Mouse (Mus musculus) heart, embryonic 13.5 days (tissue): ENCODE data around the gene Armt1. TPM values are rescaled to one million over a fixed set of nuclear protein-coding genes. Genes with fewer than 3 reads are reported as not detected.

Experiments used
- ATAC-seq: fragments of 200-750 bp; cut with Nextera tagmentation; 2 replicates; pipeline ENCODE4 v1.8.0; 2017; ENCODE audit warnings: moderate TSS enrichment; ENCODE audit not compliant: insufficient number of reproducible peaks, low FRiP score, low TSS enrichment; ENCODE audit errors: extremely low read depth
- H3K27ac ChIP-seq: fragments of 300-500 bp; sonication (generic); replicated peaks from 2 replicates; pipeline ENCODE4 v1.5.1; 2015; ENCODE audit warnings: moderate library complexity, mild to moderate bottlenecking, inconsistent platforms
- H3K27me3 ChIP-seq: fragments of 300-500 bp; sonication (generic); replicated peaks from 2 replicates; pipeline ENCODE4 v1.6.1; 2015; ENCODE audit warnings: mild to moderate bottlenecking, inconsistent platforms
- H3K36me3 ChIP-seq: fragments of 300-500 bp; sonication (generic); 2 replicates; pipeline ENCODE4 v1.6.1; 2015; ENCODE audit warnings: mild to moderate bottlenecking, inconsistent platforms
- H3K4me1 ChIP-seq: fragments of 300-500 bp; sonication (generic); 2 replicates; pipeline ENCODE4 v1.6.1; 2015; ENCODE audit warnings: inconsistent platforms
- H3K4me2 ChIP-seq: fragments of 300-500 bp; sonication (generic); 2 replicates; pipeline ENCODE4 v1.6.1; 2015; ENCODE audit warnings: inconsistent platforms, mild to moderate bottlenecking, moderate library complexity
- H3K4me3 ChIP-seq: fragments of 300-500 bp; sonication (generic); 2 replicates; pipeline ENCODE4 v1.5.1; 2015; ENCODE audit warnings: moderate library complexity, mild to moderate bottlenecking, inconsistent platforms
- H3K9ac ChIP-seq: fragments of 300-500 bp; sonication (generic); 2 replicates; pipeline ENCODE4 v1.6.1; 2015; ENCODE audit warnings: inconsistent platforms, mild to moderate bottlenecking, moderate library complexity
- H3K9me3 ChIP-seq: fragments of 300-500 bp; sonication (generic); 2 replicates; pipeline ENCODE4 v1.6.1; 2016; ENCODE audit warnings: inconsistent platforms
- WGBS: fragments of 180-500 bp; shearing (Covaris S2); methylation state at CpG from one replicate; pipeline ENCODE4 v1.1.7; 2015; ENCODE audit warnings: mixed read lengths; 5-methylcytosine and 5-hydroxymethylcytosine counted together
- polyA plus RNA-seq: library from polyadenylated mRNA; unstranded; fragments of >200 nt; fragmentation: Nextera tagmentation; extraction: Ambion mirVana; gene quantifications from 2 replicates; pipeline ENCODE4 v1.2.1, GENCODE M21; 2015

Armt1 gene
- 15.2 and 15.7 TPM in 2 replicates for polyA plus RNA-seq

- peak within 1 kb of the TSS; percentile 91 for H3K9ac ChIP-seq
- peak within 1 kb of the TSS; percentile 94 for H3K27ac ChIP-seq
- peaks cover 39% of the 10 kb centered on the region for H3K36me3 ChIP-seq
- ATAC-seq: peak; percentile 93
- H3K4me2 ChIP-seq: peak within 1 kb of the TSS; percentile 81
- H3K4me3 ChIP-seq: peak within 1 kb of the TSS; percentile 84
- no peaks in the 10 kb centered on the region for H3K27me3 ChIP-seq
- under 1% methylated on average over 64 of the region's 75 CpGs for WGBS
- peaks cover 31% of the 10 kb centered on the region for H3K4me1 ChIP-seq
- H3K9me3 ChIP-seq: no peaks in the 10 kb centered on the region
Observed at GRCm38 (mm10) chr10:4432123-4432931, at the start of gene Armt1, which contains the start of gene Rmnd1. Gene Armt1, plus strand, starts transcription at chr10:4432467. Gene Rmnd1, minus strand, starts transcription at chr10:4432388.

- no peaks in the 10 kb centered on the region for H3K9me3 ChIP-seq
- H3K4me2 ChIP-seq: no peak overlapping the region
- no peak overlapping the region for H3K4me3 ChIP-seq
- WGBS: 88% methylated on average over 7 of the region's 7 CpGs
- H3K27ac ChIP-seq: no peak overlapping the region
- no peak for ATAC-seq
- no peak overlapping the region for H3K9ac ChIP-seq
- no peaks in the 10 kb centered on the region for H3K27me3 ChIP-seq
- H3K4me1 ChIP-seq: peaks cover 47% of the 10 kb centered on the region
- no peaks in the 10 kb centered on the region for H3K36me3 ChIP-seq
Observed at GRCm38 (mm10) chr10:4384244-4384643, 48.0 kb upstream of the Armt1 start.

GRCm38 (mm10) chr10:4386609-4387591 lies 45.4 kb upstream of the Armt1 start:
- Histone ChIP-seq H3K9me3 (no peaks in the 10 kb centered on the region), H3K9ac (peak overlapping the region; percentile 100), H3K27ac (peak overlapping the region; percentile 100), H3K4me1 (peaks cover 69% of the 10 kb centered on the region), H3K27me3 (no peaks in the 10 kb centered on the region), H3K4me2 (peak overlapping the region; percentile 96), H3K36me3 (no peaks in the 10 kb centered on the region), H3K4me3 (peak overlapping the region; percentile 91)
- WGBS: under 1% methylated on average over 63 of the region's 133 CpGs
- peak; percentile 91 for ATAC-seq

GRCm38 (mm10) chr10:4387701-4388383 lies 44.4 kb upstream of the Armt1 start, which contains the start of gene Zbtb2:
Gene Zbtb2, minus strand, starts transcription at chr10:4388108.
- H3K9ac ChIP-seq: peak within 1 kb of the TSS; percentile 100
- ATAC-seq: 0 out of 2 replicates have a peak, but pooled peaks have one; percentile 3
- H3K27ac ChIP-seq: peak within 1 kb of the TSS; percentile 100
- H3K9me3 ChIP-seq: no peaks in the 10 kb centered on the region
- under 1% methylated on average over 45 of the region's 87 CpGs for WGBS
- H3K36me3 ChIP-seq: peaks cover 7% of the 10 kb centered on the region
- peaks cover 68% of the 10 kb centered on the region for H3K4me1 ChIP-seq
- peak within 1 kb of the TSS; percentile 96 for H3K4me2 ChIP-seq
- no peaks in the 10 kb centered on the region for H3K27me3 ChIP-seq
- H3K4me3 ChIP-seq: peak within 1 kb of the TSS; percentile 91

GRCm38 (mm10) chr10:4388384-4388745 lies 43.9 kb upstream of the Armt1 start:
- Histone ChIP-seq H3K27ac (peak overlapping the region; percentile 100), H3K9ac (peak overlapping the region; percentile 100), H3K36me3 (peaks cover 12% of the 10 kb centered on the region), H3K4me3 (peak overlapping the region; percentile 91), H3K9me3 (no peaks in the 10 kb centered on the region), H3K4me1 (peaks cover 65% of the 10 kb centered on the region), H3K4me2 (peak overlapping the region; percentile 96), H3K27me3 (no peaks in the 10 kb centered on the region)
- no peak for ATAC-seq
- WGBS: under 1% methylated on average over 19 of the region's 19 CpGs

- Histone ChIP-seq H3K27me3 (no peaks in the 10 kb centered on the region), H3K9ac (peak overlapping the region; percentile 100), H3K4me2 (peak overlapping the region; percentile 96), H3K4me1 (peaks cover 63% of the 10 kb centered on the region), H3K36me3 (peaks cover 17% of the 10 kb centered on the region), H3K27ac (peak overlapping the region; percentile 100), H3K4me3 (peak overlapping the region; percentile 91), H3K9me3 (no peaks in the 10 kb centered on the region)
- no peak for ATAC-seq
- 7% methylated on average over 10 of the region's 10 CpGs for WGBS
Observed at GRCm38 (mm10) chr10:4389036-4389435, 43.2 kb upstream of the Armt1 start.

GRCm38 (mm10) chr10:4389461-4390112 lies 42.7 kb upstream of the Armt1 start:
- H3K9ac ChIP-seq: peak overlapping the region; percentile 100
- H3K36me3 ChIP-seq: peaks cover 20% of the 10 kb centered on the region
- no peak for ATAC-seq
- H3K9me3 ChIP-seq: no peaks in the 10 kb centered on the region
- no peaks in the 10 kb centered on the region for H3K27me3 ChIP-seq
- 41% methylated on average over 5 of the region's 5 CpGs for WGBS
- H3K4me1 ChIP-seq: peaks cover 62% of the 10 kb centered on the region
- peak overlapping the region; percentile 91 for H3K4me3 ChIP-seq
- peak overlapping the region; percentile 96 for H3K4me2 ChIP-seq
- H3K27ac ChIP-seq: peak overlapping the region; percentile 3; the same call in 1 of the 2 replicates

- no peak for ATAC-seq
- peaks cover 28% of the 10 kb centered on the region for H3K36me3 ChIP-seq
- 52% methylated on average over 2 of the region's 2 CpGs for WGBS
- H3K4me2 ChIP-seq: peak overlapping the region; percentile 96
- H3K4me3 ChIP-seq: no peak overlapping the region
- H3K27me3 ChIP-seq: no peaks in the 10 kb centered on the region
- H3K9me3 ChIP-seq: no peaks in the 10 kb centered on the region
- no peak overlapping the region for H3K27ac ChIP-seq
- H3K9ac ChIP-seq: no peak overlapping the region
- peaks cover 57% of the 10 kb centered on the region for H3K4me1 ChIP-seq
Observed at GRCm38 (mm10) chr10:4390550-4390949, 41.7 kb upstream of the Armt1 start.

GRCm38 (mm10) chr10:4391076-4391475 lies 41.2 kb upstream of the Armt1 start:
- H3K9me3 ChIP-seq: no peaks in the 10 kb centered on the region
- no peaks in the 10 kb centered on the region for H3K27me3 ChIP-seq
- no peak for ATAC-seq
- 66% methylated on average over 5 of the region's 5 CpGs for WGBS
- H3K4me2 ChIP-seq: peak overlapping the region; percentile 96
- peaks cover 55% of the 10 kb centered on the region for H3K4me1 ChIP-seq
- H3K36me3 ChIP-seq: peaks cover 33% of the 10 kb centered on the region
- H3K9ac ChIP-seq: no peak overlapping the region
- H3K4me3 ChIP-seq: no peak overlapping the region
- H3K27ac ChIP-seq: no peak overlapping the region

- 47% methylated on average over 6 of the region's 6 CpGs for WGBS
- Histone ChIP-seq H3K27me3 (no peaks in the 10 kb centered on the region), H3K4me1 (peaks cover 54% of the 10 kb centered on the region), H3K9me3 (no peaks in the 10 kb centered on the region), H3K9ac (no peak overlapping the region), H3K4me3 (0 out of 2 replicates have a peak overlapping the region, but pooled peaks have one; percentile 10), H3K36me3 (peaks cover 40% of the 10 kb centered on the region), H3K4me2 (peak overlapping the region; percentile 11), H3K27ac (no peak overlapping the region)
- no peak for ATAC-seq
Observed at GRCm38 (mm10) chr10:4391851-4392250, 40.4 kb upstream of the Armt1 start.
